In the genomic region with DNA sequence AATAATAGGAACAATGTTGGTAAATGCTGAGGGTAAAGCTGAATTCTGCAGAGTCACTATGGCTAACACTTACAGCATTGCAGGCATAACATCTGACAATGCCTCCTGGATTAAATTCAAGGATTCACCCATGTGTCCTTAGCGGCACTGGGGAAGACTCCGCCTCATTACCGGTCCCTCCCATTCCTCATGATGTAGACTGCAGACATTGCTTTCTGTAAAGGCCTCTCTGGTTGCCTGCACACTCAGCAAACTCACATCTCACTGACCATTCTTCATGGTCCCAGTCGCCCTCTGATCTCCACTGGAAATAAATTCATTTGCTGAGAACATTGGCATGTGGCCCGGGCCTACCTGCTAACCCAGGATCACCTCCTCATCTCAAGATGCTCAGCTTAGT, we compare ENCODE assay signal across 20 mouse cellular contexts. TPM values are rescaled to one million over a fixed set of nuclear protein-coding genes. Genes with fewer than 3 reads are reported as not detected.
DNase-seq lines count a peak whose midpoint lies in the region.
"Had no signal": no experiment of that assay in that cellular context is flagged by ENCODE, and none has a peak within 500 bp of the region (broad histone marks: within the 10 kb centered on the region; RNA-seq: fewer than 3 reads in every experiment).

No protein-coding gene starts in this region.

- peak; percentile 55 for DNase-seq in adrenal gland, adult 2 months
- no peak for DNase-seq in adrenal gland, postnatal 25 days
- peak; percentile 16 for DNase-seq in adrenal gland, adult 8-10 months
- DNase-seq in adrenal gland, postnatal 14 days = no peak
- peak; percentile 55 for DNase-seq in heart, adult 11 months
- no peak for DNase-seq in heart, postnatal 10 days
- DNase-seq: adrenal gland, postnatal 10 days; B cell, adult 2 months; cerebellum, adult 11 months; cerebellum, adult 11-12 months; cerebellum, adult 18-20 months; cerebellum, adult 2 months; cerebellum, adult 8-10 months; cerebellum, adult 9-10 months; cerebellum, adult 9-11 months had no signal

- intact Hi-C loops in heart, postnatal 10 days (cut with DNase I) = no loop called here

RNA-seq across cellular contexts. Expression of a gene that starts 51.9 kb away (rescaled TPM):
- total RNA-seq in adrenal gland, adult 2 months (2021) = 1 to 10 TPM; 3.7 to 5.8 TPM
- 2.3 and 3.5 TPM in 2 replicates for polyA plus RNA-seq in adrenal gland, adult 2 months (2012; rRNA removed)
- total RNA-seq in adrenal gland, postnatal 25 days (2021) = 4.9 and 5.8 TPM in 2 replicates
- total RNA-seq in adrenal gland, adult 8-10 months (2022) = 1 to 10 TPM; 4.0 to 5.9 (median 4.8) TPM
- 5.7 and 6.1 TPM in 2 replicates for total RNA-seq in adrenal gland, postnatal 14 days (2021)
- 1 to 10 TPM in 1 of 2 experiments, under 1 TPM in 1; 0.79 to 1.4 TPM for total RNA-seq in heart, postnatal 10 days (2021)
- total RNA-seq: MEL had no signal
- polyA plus RNA-seq: activated CD4-positive, CD25-positive, alpha-beta regulatory T cell, adult 4 months; CD4-positive, CD25-positive, alpha-beta regulatory T cell, adult 4 months; G1E; Patski had no signal

Comparison
In these comparisons a context has a peak if more than half of its experiments do, and no peak if none do; other contexts are left out.
1. DNase-seq: peak in adrenal gland, adult 2 months (single experiment), adrenal gland, adult 8-10 months (single experiment) and heart, adult 11 months (single experiment); none in adrenal gland, postnatal 25 days (single experiment), adrenal gland, postnatal 14 days (single experiment) and heart, postnatal 10 days (0 of 2).